ENCODE assay signal across 24 mouse cellular contexts in genomic region chr15:97548354-97548753, GRCm38 (mm10).
DNase-seq lines count a peak whose midpoint lies in the region; ATAC-seq and TF ChIP-seq lines count a peak whose summit lies in the region.
"Had no signal": no experiment of that assay in that cellular context is flagged by ENCODE, and none has a peak within 500 bp of the region (broad histone marks: within the 10 kb centered on the region; RNA-seq: fewer than 3 reads in every experiment).

No protein-coding gene starts in this region.

- no peaks in the 10 kb centered on the region for H3K27me3 ChIP-seq in testis, adult 2 months (ENCODE audit: control insufficient read depth, insufficient read depth, low read length)
- H3K27me3 ChIP-seq in cerebellum, adult 2 months (ENCODE audit: control insufficient read depth, insufficient read depth, low read length), result no peaks in the 10 kb centered on the region
- H3K27me3 ChIP-seq: forebrain, embryonic 15.5 days; neural tube, embryonic 12.5 days had no signal

- peak; percentile 8 for DNase-seq in CD4-positive, CD25-positive, alpha-beta regulatory T cell, adult 2 months (ENCODE audit: low read depth, low spot score)
- DNase-seq in layer of hippocampus, adult 2 months (ENCODE audit: low spot score in 2 of 2), result no peak
- DNase-seq in layer of hippocampus, adult 11-12 months (ENCODE audit: low spot score), result no peak
- no peak for DNase-seq in testis, postnatal 10 days (ENCODE audit: low spot score)
- DNase-seq in cerebellum, adult 2 months, result no peak
- DNase-seq in heart, adult 8-10 months (ENCODE audit: low spot score), result no peak
- DNase-seq: adrenal gland, adult 8-10 months; cerebellum, adult 11-12 months; cerebellum, postnatal 36 days; gastrocnemius, postnatal 10 days; heart, postnatal 10 days; kidney, postnatal 10 days; layer of hippocampus, adult 9-11 months; lung, postnatal 14 days; spleen, adult 18-20 months; thymus, postnatal 36 days had no signal

- H3K27ac ChIP-seq in layer of hippocampus, adult 2 months, result no peak overlapping the region
- no peak overlapping the region for H3K27ac ChIP-seq in testis, adult 2 months (ENCODE audit: control insufficient read depth, insufficient read depth, low read depth, low read length)
- no peak overlapping the region for H3K27ac ChIP-seq in cerebellum, adult 2 months (ENCODE audit: insufficient read depth, low read length)
- H3K27ac ChIP-seq: embryonic facial prominence, embryonic 10.5 days; forebrain, embryonic 15.5 days; heart, embryonic 10.5 days; hindbrain, embryonic 14.5 days; neural tube, embryonic 12.5 days had no signal

- no peaks in the 10 kb centered on the region for H3K36me3 ChIP-seq in testis, adult 2 months (ENCODE audit: control insufficient read depth, insufficient read depth, low read length)
- H3K36me3 ChIP-seq: embryonic facial prominence, embryonic 10.5 days; forebrain, embryonic 15.5 days; heart, embryonic 10.5 days; neural tube, embryonic 12.5 days had no signal

- no peak overlapping the region for H3K4me3 ChIP-seq in layer of hippocampus, adult 2 months
- no peak overlapping the region for H3K4me3 ChIP-seq in testis, adult 2 months (ENCODE audit: control insufficient read depth, low read depth, low read length)
- H3K4me3 ChIP-seq in cerebellum, adult 2 months (replicated peaks; ENCODE audit: insufficient read depth, low read depth, low read length), result no peak overlapping the region
- H3K4me3 ChIP-seq: embryonic facial prominence, embryonic 10.5 days; forebrain, embryonic 15.5 days; heart, embryonic 10.5 days; neural tube, embryonic 12.5 days had no signal

- H3K4me1 ChIP-seq in testis, adult 2 months (ENCODE audit: control insufficient read depth, insufficient read depth, low read length), result peaks cover 5% of the 10 kb centered on the region; the same call in 1 of the 2 replicates
- no peaks in the 10 kb centered on the region for H3K4me1 ChIP-seq in cerebellum, adult 2 months (ENCODE audit: control insufficient read depth, insufficient read depth, low read length)
- H3K4me1 ChIP-seq: embryonic facial prominence, embryonic 10.5 days; forebrain, embryonic 15.5 days; heart, embryonic 10.5 days; neural tube, embryonic 12.5 days had no signal

- TF ChIP-seq CTCF in layer of hippocampus, adult 2 months (conservative IDR thresholded peaks at IDR 0.05), result peak; percentile 43
- peak; percentile 86; the same call in 1 of the 2 replicates for TF ChIP-seq CTCF in testis, adult 2 months (IDR thresholded peaks at IDR 0.05; ENCODE audit: control insufficient read depth, insufficient read depth, insufficient replicate concordance, low read depth, low read length)
- no peak for TF ChIP-seq CTCF in cerebellum, adult 2 months (IDR thresholded peaks at IDR 0.05; ENCODE audit: borderline replicate concordance, insufficient read depth, low read depth, low read length)

- WGBS in cerebellum, adult 2 months, result 85% methylated on average over 4 of the region's 4 CpGs

- ATAC-seq in CD4-positive, CD25-positive, alpha-beta regulatory T cell, adult 4 months, result no peak
- ATAC-seq: forebrain, embryonic 15.5 days; intestine, postnatal 0 days had no signal

- no peak for TF ChIP-seq POLR2A in testis, adult 2 months (IDR thresholded peaks at IDR 0.05; ENCODE audit: control insufficient read depth, low read depth, low read length)
- TF ChIP-seq POLR2A in cerebellum, adult 2 months (IDR thresholded peaks at IDR 0.05; ENCODE audit: borderline replicate concordance, insufficient read depth, low read length), result no peak
